Mouse (Mus musculus) erythroblast, adult 5-6 weeks (primary cell): ENCODE data around the gene Selenok. TPM values are rescaled to one million over a fixed set of nuclear protein-coding genes. Genes with fewer than 3 reads are reported as not detected.

Experiments used
- ATAC-seq: replicated peaks from 2 replicates; pipeline ENCODE4 v1.8.0; 2016; ENCODE audit warnings: moderate number of reproducible peaks, mild to moderate bottlenecking, moderate TSS enrichment, inconsistent platforms; ENCODE audit not compliant: poor library complexity, low FRiP score, severe bottlenecking
- total RNA-seq, 2 experiments: library from RNA; stranded (forward) in 1 of 2; stranded (reverse) in 1 of 2; fragments of 150-400 nt in 1 of 2; fragments of 200-764, 138-1000 nt in 1 of 2; gene quantifications; 2 replicates each; pipeline versions ENCODE4 v1.2.3 to v1.2.4; 2015 to 2017; ENCODE audit warnings: low replicate concordance in 2 of 2

Gene Selenok
- total RNA-seq, 2 experiments from 2014 or later: 87.2 to 139 TPM

- no peak for ATAC-seq
Observed at GRCm38 (mm10) chr14:30024387-30024786, 56.3 kb downstream of the Selenok start.

Other genes with a start within 250 kb of the Selenok start
- gene Cacna2d3, start 246.4 kb upstream of the Selenok start, total RNA-seq (2015; ENCODE audit: low replicate concordance): not detected in 2 replicates
- 0.28 TPM in 1 of 2 replicates, not detected in the other for gene Cacna2d3, start 246.4 kb upstream of the Selenok start, total RNA-seq (2017; ENCODE audit: low replicate concordance)
- gene Actr8, start 10.0 kb downstream of the Selenok start, total RNA-seq (2015; ENCODE audit: low replicate concordance): 11.1 and 22.8 TPM in 2 replicates
- gene Actr8, start 10.0 kb downstream of the Selenok start, total RNA-seq (2017; ENCODE audit: low replicate concordance): 21.0 and 23.9 TPM in 2 replicates
- 0.38 and 1.7 TPM in 2 replicates for gene Il17rb, start 40.6 kb downstream of the Selenok start, total RNA-seq (2015; ENCODE audit: low replicate concordance)
- gene Il17rb, start 40.6 kb downstream of the Selenok start, total RNA-seq (2017; ENCODE audit: low replicate concordance): 1.1 TPM in 1 of 2 replicates, not detected in the other
- 5.4 and 6.7 TPM in 2 replicates for gene Chdh, start 40.7 kb downstream of the Selenok start, total RNA-seq (2015; ENCODE audit: low replicate concordance)
- gene Chdh, start 40.7 kb downstream of the Selenok start, total RNA-seq (2017; ENCODE audit: low replicate concordance): 4.5 and 6.0 TPM in 2 replicates